Mouse (Mus musculus) layer of hippocampus, adult 2 months (tissue): ENCODE results near the gene Mmp28. TPM values are rescaled to one million over a fixed set of nuclear protein-coding genes. Genes with fewer than 3 reads are reported as not detected.

ENCODE experiments used
- DNase-seq, 2 experiments: peaks; one replicate each; pipeline ENCODE4 v3.0.0; 2022; ENCODE audit warnings: low spot score in 2 of 2
- H3K27ac ChIP-seq: fragments of 200-600 bp; 2 replicates; pipeline ENCODE4 v1.8.1; 2022
- H3K4me3 ChIP-seq: fragments of 200-600 bp; 2 replicates; pipeline ENCODE4 v1.8.1; 2022; ENCODE audit warnings: mild to moderate bottlenecking
- CTCF ChIP-seq: fragments of 200-600 bp; conservative IDR thresholded peaks from 2 replicates; pipeline ENCODE4 v1.8.1; 2022; ENCODE audit warnings: antibody characterized with exemption, mild to moderate bottlenecking, moderate library complexity
- long read RNA-seq, 2 experiments: library from polyadenylated mRNA; stranded (forward); transcript quantifications; one replicate each; pipeline ENCODE4 v2.0.0; 2021; ENCODE audit warnings: borderline mapping rate in 2 of 2
- total RNA-seq, 2 experiments: library from RNA; stranded (reverse); gene quantifications; 2 replicates each; pipeline ENCODE4 v1.2.3; 2021

The Mmp28 gene
- 1 to 10 TPM; 3.0 to 3.3 TPM for total RNA-seq
- long read RNA-seq, experiment 1, partial matches to known transcripts: 1 of 1 reads
- long read RNA-seq, experiment 1, other reads (novel, unspliced or antisense): 0 of 1 reads
- long read RNA-seq, experiment 2: 0 reads

DNA sequence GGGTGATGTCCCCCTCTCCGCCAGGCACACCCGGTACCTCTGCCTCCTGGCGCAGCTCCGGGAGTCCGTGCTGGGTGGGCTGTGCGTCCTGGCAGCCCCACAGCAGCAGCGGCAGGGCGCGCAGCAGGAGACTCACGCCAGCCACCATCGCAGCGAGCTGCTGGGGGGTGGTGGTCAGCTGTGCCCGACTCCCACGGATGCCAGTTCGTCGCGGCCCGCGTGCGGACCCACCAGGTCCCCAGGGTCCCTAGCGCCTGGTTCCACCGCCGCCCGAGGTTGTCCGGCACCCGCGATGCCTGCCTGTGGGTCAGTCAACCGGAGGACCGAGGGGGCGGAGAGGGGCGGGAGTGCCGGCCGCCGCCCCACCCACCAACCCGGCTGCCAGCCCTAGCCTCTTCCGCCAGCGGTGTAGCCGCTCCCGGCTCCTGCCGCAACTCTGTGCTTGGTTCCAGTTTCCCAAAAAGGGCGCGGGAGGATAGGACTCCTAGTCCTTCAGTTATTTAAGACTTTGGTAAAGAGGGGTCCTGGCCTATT, at the start of gene Mmp28:
Gene Mmp28, minus strand, starts transcription at position 361 of the 534 bp plus-strand sequence.
- Histone ChIP-seq H3K27ac (peak within 1 kb of the TSS; percentile 74), H3K4me3 (peak within 1 kb of the TSS; percentile 73)
- DNase-seq: no peak
- TF ChIP-seq CTCF: no peak

- no peak overlapping the region for H3K27ac ChIP-seq
- no peak for TF ChIP-seq CTCF
- no peak overlapping the region for H3K4me3 ChIP-seq
- DNase-seq: no peak
Measured at GRCm38 (mm10) chr11:83509521-83509920, 46.6 kb upstream of the Mmp28 start.

DNA sequence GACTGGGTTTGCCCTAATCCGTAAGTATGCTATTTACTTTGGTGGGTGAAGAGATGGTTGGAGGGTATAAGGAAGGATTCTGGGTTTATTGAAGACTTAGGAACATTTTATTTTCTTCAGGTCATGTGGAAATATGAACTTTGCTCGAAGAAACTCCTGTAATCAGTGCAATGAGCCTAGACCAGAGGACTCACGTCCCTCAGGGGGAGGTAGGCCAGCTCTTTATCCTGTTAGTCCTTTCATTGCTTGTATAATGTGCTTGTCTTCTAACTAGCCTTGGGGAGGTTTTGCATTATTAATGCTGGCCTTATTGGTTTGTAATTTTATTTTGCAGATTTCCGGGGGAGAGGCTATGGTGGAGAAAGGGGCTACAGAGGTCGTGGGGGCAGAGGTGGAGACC, 41.4 kb upstream of the Mmp28 start:
- no peak for TF ChIP-seq CTCF

DNA sequence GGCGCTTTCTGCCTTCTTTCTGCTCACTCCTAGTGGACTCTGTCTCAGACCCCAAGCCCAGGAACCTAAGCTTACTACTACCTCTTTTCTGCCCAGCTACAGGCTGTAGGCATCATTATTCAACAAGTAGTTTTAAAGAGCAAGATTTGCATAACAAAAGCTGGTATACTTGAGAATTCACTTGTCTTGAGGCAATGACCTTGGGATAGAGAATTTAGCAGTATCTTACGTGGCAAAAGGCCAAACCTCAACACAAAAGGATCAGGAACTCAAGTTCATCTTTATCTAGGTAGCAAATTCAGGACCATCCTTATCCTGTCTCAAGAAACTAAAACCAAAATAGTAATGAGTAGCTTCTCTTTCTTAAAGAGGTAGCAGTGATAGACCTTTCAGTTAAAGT, 32.7 kb upstream of the Mmp28 start:
- no peak for TF ChIP-seq CTCF
- no peak for DNase-seq
- H3K27ac ChIP-seq: no peak overlapping the region
- no peak overlapping the region for H3K4me3 ChIP-seq

More for the DNA sequence above, 41.4 kb upstream of the Mmp28 start:
- no peak for DNase-seq
- H3K4me3 ChIP-seq: no peak overlapping the region
- H3K27ac ChIP-seq: no peak overlapping the region

GRCm38 (mm10) chr11:83491488-83491887, 28.6 kb upstream of the Mmp28 start:
- H3K4me3 ChIP-seq: no peak overlapping the region
- TF ChIP-seq CTCF: peak; percentile 72
- no peak for DNase-seq
- no peak overlapping the region for H3K27ac ChIP-seq

- H3K27ac ChIP-seq: peak overlapping the region; percentile 94
- peak in 1 of 2 experiments; percentile 28 for DNase-seq
- no peak for TF ChIP-seq CTCF
- peak overlapping the region; percentile 75 for H3K4me3 ChIP-seq
Measured at GRCm38 (mm10) chr11:83473235-83474016, 10.6 kb upstream of the Mmp28 start.

DNA sequence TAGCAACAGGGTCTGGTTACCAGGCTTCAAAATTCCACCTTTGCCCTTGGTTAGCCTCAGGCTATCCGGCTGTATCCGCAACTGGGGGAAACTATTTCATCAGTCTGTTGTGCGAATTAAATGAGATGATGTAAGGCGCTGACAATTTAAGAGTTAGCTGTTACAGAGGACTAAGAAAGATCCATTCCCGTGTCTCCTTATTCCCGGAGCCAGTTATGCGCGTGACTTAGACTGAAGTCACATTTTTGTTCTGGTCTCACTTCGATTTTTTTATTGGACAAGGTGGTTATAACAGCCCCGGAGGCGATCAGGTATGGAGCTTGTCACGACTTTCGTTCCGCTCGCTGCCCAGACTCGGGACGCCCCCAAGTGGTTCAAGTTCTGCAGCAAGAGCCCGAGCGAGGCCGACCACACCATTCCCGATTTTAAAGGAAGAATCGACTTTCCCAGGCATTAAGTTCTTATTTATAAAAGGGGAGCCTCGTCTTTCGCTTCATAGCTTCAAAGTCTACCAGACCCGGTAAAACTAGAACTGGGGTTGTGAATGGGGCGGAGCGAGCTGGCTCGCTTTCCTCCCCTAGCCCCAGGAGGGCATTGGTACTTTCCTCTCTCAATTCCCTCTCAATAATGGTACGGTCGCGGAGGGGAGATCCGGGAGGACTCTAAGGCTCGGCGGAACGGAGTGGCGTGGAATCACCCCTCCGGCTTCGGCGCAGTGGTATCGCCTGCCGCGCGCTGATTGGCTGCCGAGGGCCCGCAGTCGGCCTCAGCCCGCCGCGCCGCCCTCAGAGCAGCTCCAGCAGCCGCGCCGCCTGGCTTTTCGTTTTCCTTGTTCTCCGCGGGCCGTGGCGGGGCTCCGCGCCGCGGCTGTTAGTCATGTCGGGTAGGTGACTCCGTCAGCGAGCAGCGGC, 9.7 kb upstream of the Mmp28 start, which contains the start of gene Taf15:
Gene Taf15, plus strand, starts transcription at position 763 of the 911 bp plus-strand sequence.
- peak; percentile 84 for TF ChIP-seq CTCF
- Histone ChIP-seq H3K4me3 (peak within 1 kb of the TSS; percentile 75), H3K27ac (peak within 1 kb of the TSS; percentile 94)
- peak; percentile 98 to 100 for DNase-seq

GRCm38 (mm10) chr11:83471766-83472165, 8.9 kb upstream of the Mmp28 start:
- H3K4me3 ChIP-seq: no peak overlapping the region
- H3K27ac ChIP-seq: no peak overlapping the region
- no peak for DNase-seq
- no peak for TF ChIP-seq CTCF

GRCm38 (mm10) chr11:83468765-83469164, 5.9 kb upstream of the Mmp28 start:
- Histone ChIP-seq H3K4me3 (no peak overlapping the region), H3K27ac (no peak overlapping the region)
- no peak for TF ChIP-seq CTCF
- DNase-seq: no peak

DNA sequence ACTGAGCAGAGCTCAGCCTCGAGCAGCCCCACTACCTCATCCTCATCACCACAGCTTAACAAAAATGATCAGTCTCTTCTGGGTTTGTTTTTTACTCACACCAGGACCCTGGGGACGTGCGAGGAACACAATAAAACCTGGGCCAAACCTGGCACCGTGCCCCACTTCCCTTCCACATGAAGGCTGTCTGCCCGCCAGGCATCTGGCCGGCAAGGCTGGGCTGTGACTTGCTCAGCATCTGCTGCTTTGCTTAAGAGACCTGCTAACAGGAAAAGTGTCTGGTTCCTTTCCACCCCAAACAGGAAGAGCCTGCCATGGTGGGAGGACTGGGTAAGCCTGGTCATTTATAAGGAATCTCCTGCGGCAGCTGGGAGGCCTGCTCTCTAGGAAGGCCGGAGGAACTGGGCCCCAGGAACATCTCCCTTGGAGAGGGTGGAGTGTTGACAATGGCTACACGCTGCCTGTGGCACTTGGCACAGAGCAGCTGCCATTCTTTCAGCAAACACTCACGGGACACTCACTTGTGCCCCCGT, 4.3 kb upstream of the Mmp28 start:
- Histone ChIP-seq H3K27ac (peak overlapping the region; percentile 12; the same call in 1 of the 2 replicates), H3K4me3 (no peak overlapping the region)
- no peak for TF ChIP-seq CTCF
- DNase-seq: no peak

GRCm38 (mm10) chr11:83465976-83466375, 3.1 kb upstream of the Mmp28 start:
- Histone ChIP-seq H3K27ac (peak overlapping the region; percentile 12; the same call in 1 of the 2 replicates), H3K4me3 (no peak overlapping the region)
- no peak for TF ChIP-seq CTCF
- no peak for DNase-seq

DNA sequence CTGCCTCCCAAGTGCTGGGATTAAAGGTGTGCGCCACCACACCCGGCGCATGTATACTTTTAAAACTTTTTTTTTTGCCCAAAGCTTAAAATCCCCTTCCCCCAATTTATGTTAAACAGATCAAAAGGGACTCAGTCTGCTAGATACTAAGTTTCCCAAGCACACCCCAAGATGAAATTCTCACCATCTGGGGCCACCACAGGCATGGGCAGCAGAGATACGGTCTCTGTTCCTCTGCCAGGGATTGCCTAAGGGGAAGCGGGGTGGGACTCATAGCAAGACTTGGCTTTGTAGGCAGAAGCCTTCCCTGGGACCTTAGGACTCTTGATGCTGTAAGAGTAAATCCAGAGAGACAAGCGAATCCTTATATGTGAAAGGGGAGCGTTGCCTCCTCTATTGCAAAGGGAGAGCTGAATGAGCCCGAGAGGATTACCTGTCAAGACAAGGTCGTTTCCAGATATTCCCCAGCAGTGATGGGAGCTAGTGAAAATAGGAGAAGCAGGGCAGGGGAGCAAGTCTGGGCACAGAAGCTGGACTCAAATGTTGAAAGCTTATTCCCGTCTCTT, 1.3 kb downstream of the Mmp28 start:
- TF ChIP-seq CTCF: no peak
- no peak overlapping the region for H3K27ac ChIP-seq
- no peak overlapping the region for H3K4me3 ChIP-seq
- DNase-seq: no peak
